Mouse (Mus musculus) limb, embryonic 15.5 days (tissue): ENCODE measurements around the gene Tec. TPM values are rescaled to one million over a fixed set of nuclear protein-coding genes. Genes with fewer than 3 reads are reported as not detected.

Experiments used
- ATAC-seq: fragments of 200-750 bp; cut with Nextera tagmentation; 2 replicates; pipeline ENCODE4 v1.8.0; 2017; ENCODE audit warnings: low read depth, moderate TSS enrichment; ENCODE audit not compliant: insufficient number of reproducible peaks, low FRiP score, low TSS enrichment
- H3K27ac ChIP-seq: fragments of 300-500 bp; sonication (generic); 2 replicates; pipeline ENCODE4 v1.5.1; 2015; ENCODE audit warnings: moderate library complexity, mild to moderate bottlenecking, inconsistent platforms
- H3K27me3 ChIP-seq: fragments of 300-500 bp; sonication (generic); 2 replicates; pipeline ENCODE4 v1.6.1; 2015; ENCODE audit warnings: inconsistent platforms
- H3K36me3 ChIP-seq: fragments of 300-500 bp; sonication (generic); 2 replicates; pipeline ENCODE4 v1.6.1; 2015; ENCODE audit warnings: inconsistent platforms
- H3K4me1 ChIP-seq: fragments of 300-500 bp; sonication (generic); 2 replicates; pipeline ENCODE4 v1.6.1; 2015; ENCODE audit warnings: inconsistent platforms
- H3K4me2 ChIP-seq: fragments of 300-500 bp; sonication (generic); 2 replicates; pipeline ENCODE4 v1.6.1; 2015; ENCODE audit warnings: mild to moderate bottlenecking, inconsistent platforms
- H3K4me3 ChIP-seq: fragments of 300-500 bp; sonication (generic); 2 replicates; pipeline ENCODE4 v1.5.1; 2015; ENCODE audit warnings: mild to moderate bottlenecking, inconsistent platforms
- H3K9ac ChIP-seq: fragments of 300-500 bp; sonication (generic); 2 replicates; pipeline ENCODE4 v1.6.1; 2015; ENCODE audit warnings: inconsistent platforms
- H3K9me3 ChIP-seq: fragments of 300-500 bp; sonication (generic); 2 replicates; pipeline ENCODE4 v1.6.1; 2016; ENCODE audit warnings: inconsistent platforms
- WGBS: fragments of 180-500 bp; shearing (Covaris S2); methylation state at CpG from one replicate; pipeline ENCODE4 v1.1.7; 2015; 5-methylcytosine and 5-hydroxymethylcytosine counted together
- polyA plus RNA-seq: library from polyadenylated mRNA; unstranded; fragments of >200 nt; fragmentation: Nextera tagmentation; extraction: Ambion mirVana; gene quantifications from 2 replicates; pipeline ENCODE4 v1.2.1, GENCODE M21; 2015

Gene Tec
- polyA plus RNA-seq, 1 experiment from 2014 or later: 12.9 TPM

GRCm38 (mm10) chr5:72886458-72887222, 18.4 kb upstream of the Tec start:
- H3K36me3 ChIP-seq: no peaks in the 10 kb centered on the region
- ATAC-seq: peak; percentile 77; the same call in 1 of the 2 replicates
- peak overlapping the region; percentile 50; the same call in 1 of the 2 replicates for H3K27ac ChIP-seq
- H3K4me1 ChIP-seq: peaks cover 8% of the 10 kb centered on the region
- no peak overlapping the region for H3K4me3 ChIP-seq
- 36% methylated on average over 19 of the region's 19 CpGs for WGBS
- H3K9me3 ChIP-seq: no peaks in the 10 kb centered on the region
- H3K27me3 ChIP-seq: no peaks in the 10 kb centered on the region
- H3K4me2 ChIP-seq: no peak overlapping the region
- H3K9ac ChIP-seq: no peak overlapping the region

- Histone ChIP-seq H3K4me1 (peaks cover 8% of the 10 kb centered on the region), H3K4me3 (no peak overlapping the region), H3K36me3 (no peaks in the 10 kb centered on the region), H3K27ac (no peak overlapping the region), H3K9me3 (no peaks in the 10 kb centered on the region), H3K27me3 (no peaks in the 10 kb centered on the region), H3K4me2 (no peak overlapping the region), H3K9ac (no peak overlapping the region)
- no peak for ATAC-seq
- 73% methylated on average over 3 of the region's 3 CpGs for WGBS
Observed at GRCm38 (mm10) chr5:72883706-72884105, 15.4 kb upstream of the Tec start.

GRCm38 (mm10) chr5:72882412-72882765, 14.1 kb upstream of the Tec start:
- WGBS: 65% methylated on average over 2 of the region's 2 CpGs
- Histone ChIP-seq H3K36me3 (no peaks in the 10 kb centered on the region), H3K4me3 (no peak overlapping the region), H3K9me3 (no peaks in the 10 kb centered on the region), H3K4me1 (no peaks in the 10 kb centered on the region), H3K9ac (no peak overlapping the region), H3K4me2 (no peak overlapping the region), H3K27ac (no peak overlapping the region), H3K27me3 (no peaks in the 10 kb centered on the region)
- ATAC-seq: no peak

- 61% methylated on average over 12 of the region's 12 CpGs for WGBS
Observed at GRCm38 (mm10) chr5:72881748-72882411, 13.6 kb upstream of the Tec start.

GRCm38 (mm10) chr5:72879736-72880135, 11.5 kb upstream of the Tec start:
- Histone ChIP-seq H3K4me3 (no peak overlapping the region), H3K36me3 (no peaks in the 10 kb centered on the region), H3K9me3 (no peaks in the 10 kb centered on the region), H3K9ac (no peak overlapping the region), H3K4me2 (no peak overlapping the region), H3K27ac (no peak overlapping the region), H3K4me1 (peaks cover 6% of the 10 kb centered on the region; the same call in 1 of the 2 replicates), H3K27me3 (0 out of 2 replicates have a peak, but pooled peaks cover 4% of the 10 kb centered on the region)
- WGBS: 35% methylated on average over 5 of the region's 5 CpGs
- no peak for ATAC-seq

More at GRCm38 (mm10) chr5:72881748-72882411, 13.6 kb upstream of the Tec start:
- no peak overlapping the region for H3K4me3 ChIP-seq
- no peaks in the 10 kb centered on the region for H3K4me1 ChIP-seq
- H3K9ac ChIP-seq: no peak overlapping the region
- H3K27me3 ChIP-seq: no peaks in the 10 kb centered on the region
- H3K4me2 ChIP-seq: no peak overlapping the region
- H3K36me3 ChIP-seq: no peaks in the 10 kb centered on the region
- H3K27ac ChIP-seq: no peak overlapping the region
- ATAC-seq: no peak
- H3K9me3 ChIP-seq: no peaks in the 10 kb centered on the region

- Histone ChIP-seq H3K27ac (no peak overlapping the region), H3K36me3 (no peaks in the 10 kb centered on the region), H3K4me2 (no peak overlapping the region), H3K9me3 (no peaks in the 10 kb centered on the region), H3K4me1 (peaks cover 18% of the 10 kb centered on the region), H3K27me3 (peaks cover 19% of the 10 kb centered on the region; the same call in 1 of the 2 replicates), H3K9ac (no peak overlapping the region), H3K4me3 (no peak overlapping the region)
- ATAC-seq: no peak
- 78% methylated on average over 4 of the region's 4 CpGs for WGBS
Observed at GRCm38 (mm10) chr5:72871114-72871513, 2.8 kb upstream of the Tec start.

- Histone ChIP-seq H3K9me3 (no peaks in the 10 kb centered on the region), H3K27ac (no peak overlapping the region), H3K36me3 (no peaks in the 10 kb centered on the region), H3K4me2 (no peak overlapping the region), H3K4me1 (peaks cover 16% of the 10 kb centered on the region), H3K27me3 (peaks cover 16% of the 10 kb centered on the region; the same call in 1 of the 2 replicates), H3K4me3 (no peak overlapping the region), H3K9ac (no peak overlapping the region)
- WGBS: 60% methylated on average over 14 of the region's 14 CpGs
- ATAC-seq: no peak
Observed at GRCm38 (mm10) chr5:72869779-72870608, 1.7 kb upstream of the Tec start.

- Histone ChIP-seq H3K9ac (no peak overlapping the region), H3K4me2 (peak overlapping the region; percentile 95), H3K4me3 (peak overlapping the region; percentile 61), H3K27me3 (peaks cover 9% of the 10 kb centered on the region; the same call in 1 of the 2 replicates), H3K4me1 (peaks cover 16% of the 10 kb centered on the region), H3K9me3 (no peaks in the 10 kb centered on the region), H3K36me3 (no peaks in the 10 kb centered on the region), H3K27ac (no peak overlapping the region)
- no peak for ATAC-seq
- WGBS: 24% methylated on average over 16 of the region's 16 CpGs
Observed at GRCm38 (mm10) chr5:72867036-72867672, 1.1 kb downstream of the Tec start.

- no peak overlapping the region for H3K4me3 ChIP-seq
- H3K4me1 ChIP-seq: peaks cover 16% of the 10 kb centered on the region
- H3K36me3 ChIP-seq: no peaks in the 10 kb centered on the region
- 64% methylated on average over 6 of the region's 6 CpGs for WGBS
- no peak overlapping the region for H3K4me2 ChIP-seq
- H3K27ac ChIP-seq: no peak overlapping the region
- ATAC-seq: no peak
- peaks cover 9% of the 10 kb centered on the region; the same call in 1 of the 2 replicates for H3K27me3 ChIP-seq
- H3K9ac ChIP-seq: no peak overlapping the region
- H3K9me3 ChIP-seq: no peaks in the 10 kb centered on the region
Observed at GRCm38 (mm10) chr5:72866260-72866905, 1.9 kb downstream of the Tec start.

- Histone ChIP-seq H3K4me2 (no peak overlapping the region), H3K9ac (no peak overlapping the region), H3K9me3 (no peaks in the 10 kb centered on the region), H3K27ac (no peak overlapping the region), H3K36me3 (no peaks in the 10 kb centered on the region), H3K27me3 (peaks cover 9% of the 10 kb centered on the region; the same call in 1 of the 2 replicates), H3K4me3 (no peak overlapping the region), H3K4me1 (peaks cover 16% of the 10 kb centered on the region)
- no peak for ATAC-seq
- 72% methylated on average over 3 of the region's 3 CpGs for WGBS
Observed at GRCm38 (mm10) chr5:72864654-72865178, 3.6 kb downstream of the Tec start.

GRCm38 (mm10) chr5:72863166-72863565, 5.1 kb downstream of the Tec start:
- no peaks in the 10 kb centered on the region for H3K9me3 ChIP-seq
- no peak for ATAC-seq
- no peak overlapping the region for H3K9ac ChIP-seq
- H3K4me1 ChIP-seq: peaks cover 10% of the 10 kb centered on the region
- no peak overlapping the region for H3K4me3 ChIP-seq
- no peak overlapping the region for H3K4me2 ChIP-seq
- 88% methylated on average over 9 of the region's 9 CpGs for WGBS
- no peaks in the 10 kb centered on the region for H3K36me3 ChIP-seq
- no peak overlapping the region for H3K27ac ChIP-seq
- H3K27me3 ChIP-seq: peaks cover 9% of the 10 kb centered on the region; the same call in 1 of the 2 replicates
